Mouse (Mus musculus): ENCODE measurements at regions not wholly inside any gene's neighbourhood (a gene's known extent, or its start where the extent isn't known, plus 50 kb on each side); places are given as distances from the start of the nearest gene placed in this dataset.

DNA sequence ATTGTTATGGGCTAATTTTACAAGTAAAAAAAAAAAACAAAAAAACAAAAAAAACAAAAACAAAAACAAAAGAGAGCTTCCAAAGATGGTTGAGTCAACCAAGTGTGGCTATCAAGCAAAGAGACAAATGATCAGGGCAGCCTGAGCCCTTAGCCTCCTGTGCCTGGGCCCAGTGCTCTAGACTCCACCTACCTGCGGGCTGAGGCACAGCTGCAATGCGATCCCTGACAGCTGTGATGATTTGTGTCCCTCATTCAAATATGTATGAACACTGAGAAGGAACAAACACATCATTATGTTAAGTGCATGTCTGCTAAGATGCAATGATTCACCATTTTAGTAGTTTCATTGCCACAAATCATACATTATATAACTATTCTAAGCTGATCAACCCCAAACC lies 199.0 kb upstream of the Thbs1 start:
- TF ChIP-seq POLR2A (IDR thresholded peaks at IDR 0.05; ENCODE audit: borderline replicate concordance, low read depth, low read length) (no peak), CTCF (IDR thresholded peaks at IDR 0.05; ENCODE audit: low read depth, low read length) (no peak)
